Mouse (Mus musculus): ENCODE data around the gene Epb41l5. TPM values are rescaled to one million over a fixed set of nuclear protein-coding genes. Genes with fewer than 3 reads are reported as not detected.
A peak's percentile ranks its signal among the peaks of the same experiment; 100 is the strongest.

Epb41l5 gene
- total and polyA plus RNA-seq, 3 experiments: 2.1 to 5.8 (median 3.8) TPM

- DNase-seq: no peak
- intact Hi-C loops (cut with DNase I): no loop called here
- no peaks in the 10 kb centered on the region for H3K36me3 ChIP-seq (ENCODE audit: control insufficient read depth, insufficient read depth, low read length)
- 85% methylated on average over 7 of the region's 7 CpGs for WGBS
- no peak for TF ChIP-seq EP300 (IDR thresholded peaks at IDR 0.05; ENCODE audit: insufficient read depth, low read depth, low read length)
- no peak for TF ChIP-seq CTCF (IDR thresholded peaks at IDR 0.05)
- no peak for TF ChIP-seq POLR2A (IDR thresholded peaks at IDR 0.05; ENCODE audit: insufficient read depth, low read depth, low read length)
- no peaks in the 10 kb centered on the region for H3K27me3 ChIP-seq (ENCODE audit: control insufficient read depth, insufficient read depth, low read length)
- no peak overlapping the region for H3K4me3 ChIP-seq
- H3K79me2 ChIP-seq (replicated peaks; ENCODE audit: control insufficient read depth, insufficient read depth, low read length): 0 out of 2 replicates have a peak, but pooled peaks cover 2% of the 10 kb centered on the region
- H3K27ac ChIP-seq: no peak overlapping the region
- peaks cover 2% of the 10 kb centered on the region; the same call in 1 of the 2 replicates for H3K4me1 ChIP-seq (ENCODE audit: control insufficient read depth, insufficient read depth, low read length)
- H3K9ac ChIP-seq (ENCODE audit: low read depth, low read length): no peak overlapping the region
Observed at GRCm38 (mm10) chr1:119521681-119522080, 127.1 kb downstream of the Epb41l5 start.

- Histone ChIP-seq H3K9ac (ENCODE audit: low read depth, low read length) (no peak overlapping the region), H3K36me3 (ENCODE audit: control insufficient read depth, insufficient read depth, low read length) (no peaks in the 10 kb centered on the region), H3K27ac (no peak overlapping the region), H3K27me3 (ENCODE audit: control insufficient read depth, insufficient read depth, low read length) (no peaks in the 10 kb centered on the region), H3K4me3 (no peak overlapping the region), H3K79me2 (replicated peaks; ENCODE audit: control insufficient read depth, insufficient read depth, low read length) (no peaks in the 10 kb centered on the region), H3K4me1 (ENCODE audit: control insufficient read depth, insufficient read depth, low read length) (0 out of 2 replicates have a peak, but pooled peaks cover 1% of the 10 kb centered on the region)
- WGBS: 54% methylated on average over 2 of the region's 2 CpGs
- intact Hi-C loops (cut with DNase I): no loop called here
- DNase-seq: no peak
- TF ChIP-seq POLR2A (IDR thresholded peaks at IDR 0.05; ENCODE audit: insufficient read depth, low read depth, low read length) (no peak), CTCF (IDR thresholded peaks at IDR 0.05) (no peak), EP300 (IDR thresholded peaks at IDR 0.05; ENCODE audit: insufficient read depth, low read depth, low read length) (no peak)
Observed at GRCm38 (mm10) chr1:119521029-119521428, 127.8 kb downstream of the Epb41l5 start.

GRCm38 (mm10) chr1:119519286-119519685 lies 129.5 kb downstream of the Epb41l5 start:
- Histone ChIP-seq H3K27me3 (ENCODE audit: control insufficient read depth, insufficient read depth, low read length) (no peaks in the 10 kb centered on the region), H3K9ac (ENCODE audit: low read depth, low read length) (no peak overlapping the region), H3K27ac (no peak overlapping the region), H3K36me3 (ENCODE audit: control insufficient read depth, insufficient read depth, low read length) (no peaks in the 10 kb centered on the region), H3K79me2 (replicated peaks; ENCODE audit: control insufficient read depth, insufficient read depth, low read length) (no peaks in the 10 kb centered on the region), H3K4me1 (ENCODE audit: control insufficient read depth, insufficient read depth, low read length) (no peaks in the 10 kb centered on the region), H3K4me3 (no peak overlapping the region)
- no peak for TF ChIP-seq EP300 (IDR thresholded peaks at IDR 0.05; ENCODE audit: insufficient read depth, low read depth, low read length)
- no peak for TF ChIP-seq POLR2A (IDR thresholded peaks at IDR 0.05; ENCODE audit: insufficient read depth, low read depth, low read length)
- no peak for TF ChIP-seq CTCF (IDR thresholded peaks at IDR 0.05)
- DNase-seq: no peak
- 93% methylated on average over 6 of the region's 6 CpGs for WGBS
- intact Hi-C loops (cut with DNase I): no loop called here

DNA sequence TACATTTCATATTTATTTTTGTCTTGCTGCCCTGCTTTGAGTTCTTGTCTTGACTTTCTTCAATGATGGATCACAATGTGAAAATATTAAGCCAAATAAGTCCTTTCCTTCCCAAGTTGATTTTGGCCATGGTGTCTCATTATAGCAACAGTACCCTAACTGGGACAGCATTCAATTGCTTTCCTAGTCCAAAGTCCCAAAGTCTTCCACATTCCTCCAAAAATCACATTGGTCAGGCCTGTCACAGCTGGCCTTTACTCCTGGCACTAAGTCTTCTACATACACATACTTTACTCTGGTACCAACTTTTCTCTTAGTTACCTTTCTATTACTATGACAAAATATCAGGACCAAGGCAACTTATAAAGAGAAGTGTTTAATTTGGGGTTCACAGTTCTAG lies 130.0 kb downstream of the Epb41l5 start:
- Histone ChIP-seq H3K27me3 (ENCODE audit: control insufficient read depth, insufficient read depth, low read length) (no peaks in the 10 kb centered on the region), H3K36me3 (ENCODE audit: control insufficient read depth, insufficient read depth, low read length) (no peaks in the 10 kb centered on the region), H3K4me3 (no peak overlapping the region), H3K9ac (ENCODE audit: low read depth, low read length) (no peak overlapping the region), H3K4me1 (ENCODE audit: control insufficient read depth, insufficient read depth, low read length) (no peaks in the 10 kb centered on the region), H3K79me2 (replicated peaks; ENCODE audit: control insufficient read depth, insufficient read depth, low read length) (no peaks in the 10 kb centered on the region), H3K27ac (no peak overlapping the region)
- no peak for DNase-seq
- intact Hi-C loops (cut with DNase I): no loop called here
- TF ChIP-seq CTCF (IDR thresholded peaks at IDR 0.05): no peak

DNA sequence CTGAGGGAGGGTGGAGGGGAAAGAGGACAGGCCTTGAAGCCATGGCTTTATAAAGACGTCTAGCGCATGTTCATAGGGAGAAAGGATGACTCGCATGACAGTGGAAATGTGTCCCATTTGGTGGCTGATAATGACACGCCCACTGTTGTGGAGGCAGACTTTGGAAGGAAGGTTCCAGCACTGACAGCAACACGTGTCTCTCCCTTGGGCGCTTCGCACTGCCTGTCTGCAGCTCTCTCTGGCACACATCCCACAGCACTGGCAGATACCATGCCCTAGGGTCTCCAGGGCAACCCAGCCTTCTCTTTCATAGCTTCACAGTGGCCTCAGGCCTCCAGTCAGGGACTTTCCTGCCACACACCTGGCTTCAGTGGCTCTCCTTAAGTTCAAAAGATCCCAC lies 130.7 kb downstream of the Epb41l5 start:
- H3K4me3 ChIP-seq: no peak overlapping the region
- 81% methylated on average over 7 of the region's 7 CpGs for WGBS
- H3K79me2 ChIP-seq (replicated peaks; ENCODE audit: control insufficient read depth, insufficient read depth, low read length): no peaks in the 10 kb centered on the region
- H3K4me1 ChIP-seq (ENCODE audit: control insufficient read depth, insufficient read depth, low read length): no peaks in the 10 kb centered on the region
- intact Hi-C loops (cut with DNase I): no loop called here
- no peak overlapping the region for H3K27ac ChIP-seq
- TF ChIP-seq CTCF (IDR thresholded peaks at IDR 0.05) (no peak), EP300 (IDR thresholded peaks at IDR 0.05; ENCODE audit: insufficient read depth, low read depth, low read length) (no peak), POLR2A (IDR thresholded peaks at IDR 0.05; ENCODE audit: insufficient read depth, low read depth, low read length) (no peak)
- no peak for DNase-seq
- no peak overlapping the region for H3K9ac ChIP-seq (ENCODE audit: low read depth, low read length)
- H3K36me3 ChIP-seq (ENCODE audit: control insufficient read depth, insufficient read depth, low read length): no peaks in the 10 kb centered on the region
- H3K27me3 ChIP-seq (ENCODE audit: control insufficient read depth, insufficient read depth, low read length): no peaks in the 10 kb centered on the region

DNA sequence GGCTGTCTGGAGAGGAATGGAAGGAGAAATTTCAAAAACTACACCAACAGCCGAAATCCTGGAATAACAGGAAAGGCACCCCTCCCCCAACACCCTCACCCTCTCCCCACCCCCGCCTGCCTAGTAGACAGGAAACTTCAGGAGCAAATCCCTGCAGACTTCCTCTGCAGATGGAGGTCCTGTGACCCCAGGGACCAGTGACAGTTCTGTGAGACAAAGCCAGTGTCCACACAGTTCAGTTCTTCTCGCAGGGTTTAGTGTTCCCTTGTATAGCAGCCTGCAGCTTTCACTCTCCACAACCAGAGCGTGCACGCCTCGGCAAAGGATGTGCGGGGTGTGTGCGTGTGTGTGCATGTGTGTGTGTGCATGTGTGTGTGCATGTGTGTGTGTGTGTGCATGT lies 137.9 kb downstream of the Epb41l5 start:
- Histone ChIP-seq H3K9ac (ENCODE audit: low read depth, low read length) (no peak overlapping the region), H3K4me1 (ENCODE audit: control insufficient read depth, insufficient read depth, low read length) (peaks cover 15% of the 10 kb centered on the region), H3K4me3 (no peak overlapping the region), H3K27ac (peak overlapping the region; percentile 61), H3K36me3 (ENCODE audit: control insufficient read depth, insufficient read depth, low read length) (no peaks in the 10 kb centered on the region), H3K27me3 (ENCODE audit: control insufficient read depth, insufficient read depth, low read length) (no peaks in the 10 kb centered on the region), H3K79me2 (replicated peaks; ENCODE audit: control insufficient read depth, insufficient read depth, low read length) (no peaks in the 10 kb centered on the region)
- intact Hi-C loops (cut with DNase I): no loop called here
- TF ChIP-seq EP300 (IDR thresholded peaks at IDR 0.05; ENCODE audit: insufficient read depth, low read depth, low read length) (no peak), POLR2A (IDR thresholded peaks at IDR 0.05; ENCODE audit: insufficient read depth, low read depth, low read length) (no peak), CTCF (IDR thresholded peaks at IDR 0.05) (no peak)
- peak in 1 of 2 experiments; percentile 46 for DNase-seq
- 45% methylated on average over 8 of the region's 8 CpGs for WGBS

Data from heart, adult 2 months (tissue).